Mouse (Mus musculus) midbrain, embryonic 11.5 days (tissue): ENCODE data around the gene Slc17a1. TPM values are rescaled to one million over a fixed set of nuclear protein-coding genes. Genes with fewer than 3 reads are reported as not detected.

ENCODE experiments used
- ATAC-seq: fragments of 200-750 bp; cut with Nextera tagmentation; 2 replicates; pipeline ENCODE4 v1.8.0; 2017; ENCODE audit warnings: moderate TSS enrichment, moderate library complexity; ENCODE audit not compliant: low FRiP score
- DNase-seq: peaks from one replicate; pipeline ENCODE4 v3.0.0; 2015; ENCODE audit warnings: low spot score; ENCODE audit errors: missing footprints
- H3K27ac ChIP-seq: fragments of 300-500 bp; sonication (generic); 2 replicates; pipeline ENCODE4 v1.5.1; 2014; ENCODE audit warnings: low read depth, low read length
- H3K27me3 ChIP-seq: fragments of 300-500 bp; sonication (generic); 2 replicates; pipeline ENCODE4 v1.6.1; 2014; ENCODE audit warnings: mild to moderate bottlenecking, low read length, moderate library complexity, mixed read lengths; ENCODE audit not compliant: control insufficient read depth, insufficient read depth
- H3K36me3 ChIP-seq: fragments of 300-500 bp; sonication (generic); 2 replicates; pipeline ENCODE4 v1.6.1; 2014; ENCODE audit warnings: mild to moderate bottlenecking, low read length, moderate library complexity, mixed read lengths; ENCODE audit not compliant: control insufficient read depth, insufficient read depth
- H3K4me1 ChIP-seq: fragments of 300-500 bp; sonication (generic); 2 replicates; pipeline ENCODE4 v1.6.1; 2014; ENCODE audit warnings: low read length; ENCODE audit not compliant: control insufficient read depth, insufficient read depth
- H3K4me2 ChIP-seq: fragments of 300-500 bp; sonication (generic); 2 replicates; pipeline ENCODE4 v1.6.1; 2014; ENCODE audit warnings: mild to moderate bottlenecking, moderate library complexity
- H3K4me3 ChIP-seq: fragments of 300-500 bp; sonication (generic); 2 replicates; pipeline ENCODE4 v1.5.1; 2014; ENCODE audit warnings: low read depth, low read length
- H3K9ac ChIP-seq: fragments of 300-500 bp; sonication (generic); 2 replicates; pipeline ENCODE4 v1.6.1; 2014; ENCODE audit warnings: low read length
- H3K9me3 ChIP-seq: fragments of 300-500 bp; sonication (generic); 2 replicates; pipeline ENCODE4 v1.6.1; 2016; ENCODE audit warnings: low read length; ENCODE audit not compliant: control insufficient read depth
- WGBS: fragments of 180-500 bp; shearing (Covaris S2); extraction: QIAGEN DNeasy Blood & Tissue Kit; methylation state at CpG from one replicate; pipeline ENCODE4 v1.1.7; 2014; 5-methylcytosine and 5-hydroxymethylcytosine counted together
- polyA plus RNA-seq: library from polyadenylated mRNA; unstranded; fragments of >200 nt; fragmentation: Nextera tagmentation; extraction: Ambion mirVana; gene quantifications from 2 replicates; pipeline ENCODE4 v1.2.1, GENCODE M21; 2014

The Slc17a1 gene
- polyA plus RNA-seq, 1 experiment from 2014 or later, result 0.08 TPM

GRCm38 (mm10) chr13:23910121-23910520 is 42.6 kb downstream of the Slc17a1 start:
- DNase-seq (no peak), ATAC-seq (no peak)
- Histone ChIP-seq H3K4me1 (peaks cover 2% of the 10 kb centered on the region; the same call in 1 of the 2 replicates), H3K36me3 (no peaks in the 10 kb centered on the region), H3K4me2 (no peak overlapping the region), H3K4me3 (no peak overlapping the region), H3K9me3 (no peaks in the 10 kb centered on the region), H3K27ac (no peak overlapping the region), H3K9ac (no peak overlapping the region), H3K27me3 (no peaks in the 10 kb centered on the region)
- 86% methylated on average over 5 of the region's 5 CpGs for WGBS

GRCm38 (mm10) chr13:23911335-23911734 is 43.8 kb downstream of the Slc17a1 start:
- no peaks in the 10 kb centered on the region for H3K36me3 ChIP-seq
- no peak overlapping the region for H3K27ac ChIP-seq
- peaks cover 2% of the 10 kb centered on the region; the same call in 1 of the 2 replicates for H3K4me1 ChIP-seq
- no peak overlapping the region for H3K4me3 ChIP-seq
- 90% methylated on average over 5 of the region's 5 CpGs for WGBS
- no peaks in the 10 kb centered on the region for H3K9me3 ChIP-seq
- H3K4me2 ChIP-seq, result no peak overlapping the region
- DNase-seq, result no peak
- H3K9ac ChIP-seq, result no peak overlapping the region
- no peaks in the 10 kb centered on the region for H3K27me3 ChIP-seq
- no peak for ATAC-seq

- Histone ChIP-seq H3K4me3 (no peak overlapping the region), H3K27me3 (no peaks in the 10 kb centered on the region), H3K9ac (no peak overlapping the region), H3K9me3 (no peaks in the 10 kb centered on the region), H3K4me2 (no peak overlapping the region), H3K36me3 (no peaks in the 10 kb centered on the region), H3K4me1 (peaks cover 2% of the 10 kb centered on the region; the same call in 1 of the 2 replicates), H3K27ac (no peak overlapping the region)
- WGBS, result 54% methylated on average over 6 of the region's 6 CpGs
- ATAC-seq (no peak), DNase-seq (no peak)
Measured at GRCm38 (mm10) chr13:23913791-23914306, 46.3 kb downstream of the Slc17a1 start.

- ATAC-seq (no peak), DNase-seq (no peak)
- H3K27ac ChIP-seq, result no peak within 1 kb of the TSS
- H3K4me3 ChIP-seq, result no peak within 1 kb of the TSS
- H3K36me3 ChIP-seq, result no peaks in the 10 kb centered on the region
- no peaks in the 10 kb centered on the region for H3K9me3 ChIP-seq
- peaks cover 2% of the 10 kb centered on the region; the same call in 1 of the 2 replicates for H3K4me1 ChIP-seq
- 77% methylated on average over 9 of the region's 9 CpGs for WGBS
- no peak within 1 kb of the TSS for H3K9ac ChIP-seq
- H3K4me2 ChIP-seq, result no peak within 1 kb of the TSS
- no peaks in the 10 kb centered on the region for H3K27me3 ChIP-seq
Measured at GRCm38 (mm10) chr13:23914376-23915167, 47.0 kb downstream of the Slc17a1 start, which contains the start of gene Slc17a4. TSS of gene Slc17a4 (minus strand) at chr13:23915009.

- ATAC-seq, result no peak
- H3K27me3 ChIP-seq, result no peaks in the 10 kb centered on the region
- no peak for DNase-seq
Measured at GRCm38 (mm10) chr13:23916132-23916531, 48.6 kb downstream of the Slc17a1 start.

GRCm38 (mm10) chr13:23917674-23918073 is 50.1 kb downstream of the Slc17a1 start:
- Histone ChIP-seq H3K27ac (no peak overlapping the region), H3K36me3 (no peaks in the 10 kb centered on the region), H3K4me2 (no peak overlapping the region), H3K9me3 (no peaks in the 10 kb centered on the region), H3K4me1 (peaks cover 2% of the 10 kb centered on the region; the same call in 1 of the 2 replicates), H3K4me3 (no peak overlapping the region), H3K27me3 (no peaks in the 10 kb centered on the region), H3K9ac (no peak overlapping the region)
- DNase-seq, result no peak
- ATAC-seq, result no peak
- 81% methylated on average over 4 of the region's 4 CpGs for WGBS

More at GRCm38 (mm10) chr13:23916132-23916531, 48.6 kb downstream of the Slc17a1 start:
- Histone ChIP-seq H3K4me2 (no peak overlapping the region), H3K9me3 (no peaks in the 10 kb centered on the region), H3K27ac (no peak overlapping the region), H3K9ac (no peak overlapping the region), H3K4me3 (no peak overlapping the region), H3K36me3 (no peaks in the 10 kb centered on the region), H3K4me1 (peaks cover 2% of the 10 kb centered on the region; the same call in 1 of the 2 replicates)
- WGBS, result 85% methylated on average over 1 of the region's 1 CpGs

GRCm38 (mm10) chr13:23925792-23926191 is 58.2 kb downstream of the Slc17a1 start:
- WGBS, result 72% methylated on average over 2 of the region's 2 CpGs
- no peak overlapping the region for H3K9ac ChIP-seq
- DNase-seq, result no peak

GRCm38 (mm10) chr13:23928637-23929036 is 61.1 kb downstream of the Slc17a1 start:
- Histone ChIP-seq H3K9ac (no peak overlapping the region), H3K27me3 (no peaks in the 10 kb centered on the region)

More at GRCm38 (mm10) chr13:23925792-23926191, 58.2 kb downstream of the Slc17a1 start:
- no peak overlapping the region for H3K4me2 ChIP-seq
- no peaks in the 10 kb centered on the region for H3K9me3 ChIP-seq
- no peak overlapping the region for H3K4me3 ChIP-seq
- no peaks in the 10 kb centered on the region for H3K27me3 ChIP-seq
- no peak overlapping the region for H3K27ac ChIP-seq
- peaks cover 2% of the 10 kb centered on the region; the same call in 1 of the 2 replicates for H3K4me1 ChIP-seq
- H3K36me3 ChIP-seq, result no peaks in the 10 kb centered on the region
- no peak for ATAC-seq

GRCm38 (mm10) chr13:23930461-23930860 is 62.9 kb downstream of the Slc17a1 start:
- Histone ChIP-seq H3K27me3 (no peaks in the 10 kb centered on the region), H3K4me2 (no peak overlapping the region), H3K27ac (no peak overlapping the region), H3K9ac (no peak overlapping the region), H3K4me1 (peaks cover 2% of the 10 kb centered on the region; the same call in 1 of the 2 replicates), H3K9me3 (no peaks in the 10 kb centered on the region), H3K36me3 (no peaks in the 10 kb centered on the region), H3K4me3 (no peak overlapping the region)
- no peak for DNase-seq
- WGBS, result 95% methylated on average over 9 of the region's 9 CpGs
- no peak for ATAC-seq

More at GRCm38 (mm10) chr13:23928637-23929036, 61.1 kb downstream of the Slc17a1 start:
- Histone ChIP-seq H3K36me3 (no peaks in the 10 kb centered on the region), H3K4me3 (no peak overlapping the region), H3K4me1 (peaks cover 2% of the 10 kb centered on the region; the same call in 1 of the 2 replicates), H3K9me3 (no peaks in the 10 kb centered on the region), H3K4me2 (no peak overlapping the region), H3K27ac (no peak overlapping the region)
- 79% methylated on average over 3 of the region's 3 CpGs for WGBS
- DNase-seq, result no peak
- ATAC-seq, result no peak
